Mouse (Mus musculus) G1E (cell line): ENCODE results near the gene Thsd4. TPM values are rescaled to one million over a fixed set of nuclear protein-coding genes. Genes with fewer than 3 reads are reported as not detected.

Experiments used
- ATAC-seq: 2 replicates; pipeline ENCODE4 v1.8.0; 2016; ENCODE audit warnings: mild to moderate bottlenecking; ENCODE audit not compliant: insufficient number of reproducible peaks, poor library complexity, low FRiP score, severe bottlenecking; ENCODE audit errors: extremely low read depth
- DNase-seq: peaks from one replicate; pipeline ENCODE4 v3.0.0; 2012; ENCODE audit warnings: low spot score
- H3K27me3 ChIP-seq: 2 replicates; pipeline ENCODE4 v1.6.1; 2012; ENCODE audit warnings: mild to moderate bottlenecking, low read length, inconsistent platforms; ENCODE audit not compliant: insufficient read depth
- H3K36me3 ChIP-seq: replicated peaks from 2 replicates; pipeline ENCODE3; 2012; ENCODE audit warnings: mild to moderate bottlenecking, inconsistent platforms
- H3K4me1 ChIP-seq: 2 replicates; pipeline ENCODE4 v1.6.1; 2012; ENCODE audit warnings: low read depth, low read length, inconsistent platforms, mixed read lengths; ENCODE audit not compliant: insufficient read depth
- H3K4me3 ChIP-seq: 2 replicates; pipeline ENCODE4 v1.5.1; 2012; ENCODE audit warnings: low read depth, mild to moderate bottlenecking, inconsistent platforms, low read length, moderate library complexity, mixed read lengths
- H3K9me3 ChIP-seq: replicated peaks from 2 replicates; pipeline ENCODE4 v1.6.1; 2012; ENCODE audit warnings: inconsistent platforms
- CTCF ChIP-seq: IDR thresholded peaks from 2 replicates; pipeline ENCODE4 v1.5.1; 2012; ENCODE audit warnings: low read depth, low read length, inconsistent platforms, mixed read lengths
- GATA1 ChIP-seq: IDR thresholded peaks from 2 replicates; pipeline ENCODE4 v1.6.1; 2012; ENCODE audit warnings: borderline replicate concordance, low read length, inconsistent platforms, mixed read lengths
- GATA2 ChIP-seq: IDR thresholded peaks from 2 replicates; pipeline ENCODE4 v1.6.1; 2012; ENCODE audit warnings: low read depth, low read length, inconsistent platforms, borderline replicate concordance
- POLR2AphosphoS5 ChIP-seq: IDR thresholded peaks from 2 replicates; pipeline ENCODE4 v1.6.1; 2012; ENCODE audit warnings: low read depth, low read length, inconsistent platforms; ENCODE audit not compliant: insufficient replicate concordance
- TAL1 ChIP-seq: conservative IDR thresholded peaks from 2 replicates; pipeline ENCODE4 v1.6.1; 2012; ENCODE audit warnings: low read depth, low read length, inconsistent platforms, mixed read lengths
- polyA plus RNA-seq: library from polyadenylated mRNA; stranded (reverse); fragments of >175 nt; gene quantifications from 2 replicates; pipeline ENCODE4 v1.2.3, GENCODE M21; 2012
- total RNA-seq, 2 experiments: library from RNA; stranded (forward) in 1 of 2; stranded (reverse) in 1 of 2; fragments of 200-1000 nt in 1 of 2; fragments of >200 nt in 1 of 2; fragmentation: Nextera tagmentation in 1 of 2; gene quantifications; 2 replicates each; pipeline ENCODE4 v1.2.3; 2014 to 2017

Gene Thsd4
- total and polyA plus RNA-seq, 3 experiments: 1.8 to 2.8 (median 2.4) TPM

- ATAC-seq: no peak
- no peak for TF ChIP-seq CTCF
- H3K4me3 ChIP-seq: no peak overlapping the region
These were observed 295.7 kb downstream of the Thsd4 start for GRCm38 (mm10) chr9:60226155-60226554.

GRCm38 (mm10) chr9:60225453-60225852, 296.4 kb downstream of the Thsd4 start:
- Histone ChIP-seq H3K4me1 (no peaks in the 10 kb centered on the region), H3K36me3 (no peaks in the 10 kb centered on the region), H3K9me3 (no peaks in the 10 kb centered on the region), H3K4me3 (no peak overlapping the region), H3K27me3 (peaks cover 19% of the 10 kb centered on the region)
- DNase-seq (no peak), ATAC-seq (no peak)
- TF ChIP-seq GATA2 (no peak), GATA1 (no peak), TAL1 (no peak), POLR2AphosphoS5 (no peak), CTCF (no peak)

More at GRCm38 (mm10) chr9:60226155-60226554, 295.7 kb downstream of the Thsd4 start:
- no peak for DNase-seq
- Histone ChIP-seq H3K27me3 (peaks cover 19% of the 10 kb centered on the region), H3K36me3 (no peaks in the 10 kb centered on the region), H3K9me3 (no peaks in the 10 kb centered on the region), H3K4me1 (no peaks in the 10 kb centered on the region)

DNA sequence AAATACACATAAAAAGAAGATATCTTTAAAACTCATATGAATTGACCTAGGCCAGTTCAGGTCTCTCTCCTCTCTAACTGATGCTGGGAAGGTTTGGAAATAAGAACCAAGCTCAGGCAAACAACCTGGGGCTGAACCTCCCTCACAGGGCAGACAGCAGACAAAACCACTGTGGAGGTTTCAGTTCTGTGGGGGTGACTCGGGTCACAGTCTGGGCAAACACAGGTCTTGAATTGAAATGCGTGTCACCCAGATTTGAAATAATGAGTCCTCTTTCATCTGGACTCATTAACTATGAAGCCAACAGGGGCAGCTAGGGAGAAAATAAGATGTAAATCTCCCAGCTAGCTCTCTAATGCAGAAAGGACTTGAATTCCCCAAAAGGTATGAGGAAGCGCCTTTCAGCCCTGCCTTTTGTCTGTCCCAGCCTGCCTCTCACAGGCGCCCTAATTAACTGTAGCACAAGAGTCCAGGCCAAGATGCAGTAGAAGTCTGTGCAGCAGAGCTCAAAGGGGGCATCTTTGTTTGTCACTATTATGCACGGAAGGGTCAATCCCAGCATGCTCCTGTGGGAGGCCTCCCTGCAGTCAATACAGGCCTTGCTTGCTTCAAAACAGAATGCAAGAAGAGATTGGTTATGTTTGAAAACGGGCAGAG, 297.7 kb downstream of the Thsd4 start:
- no peak for DNase-seq
- H3K9me3 ChIP-seq: no peaks in the 10 kb centered on the region
- no peak for ATAC-seq
- H3K36me3 ChIP-seq: no peaks in the 10 kb centered on the region
- no peak overlapping the region for H3K4me3 ChIP-seq
- TF ChIP-seq POLR2AphosphoS5: no peak
- H3K27me3 ChIP-seq: peaks cover 19% of the 10 kb centered on the region
- H3K4me1 ChIP-seq: no peaks in the 10 kb centered on the region

GRCm38 (mm10) chr9:60220431-60220830, 301.4 kb downstream of the Thsd4 start:
- no peaks in the 10 kb centered on the region for H3K36me3 ChIP-seq
- no peaks in the 10 kb centered on the region for H3K9me3 ChIP-seq
- ATAC-seq (no peak), DNase-seq (no peak)
- H3K4me1 ChIP-seq: no peaks in the 10 kb centered on the region
- TF ChIP-seq GATA1 (no peak), GATA2 (no peak), CTCF (no peak), TAL1 (no peak), POLR2AphosphoS5 (no peak)
- H3K27me3 ChIP-seq: peaks cover 10% of the 10 kb centered on the region; the same call in 1 of the 2 replicates
- H3K4me3 ChIP-seq: no peak overlapping the region

DNA sequence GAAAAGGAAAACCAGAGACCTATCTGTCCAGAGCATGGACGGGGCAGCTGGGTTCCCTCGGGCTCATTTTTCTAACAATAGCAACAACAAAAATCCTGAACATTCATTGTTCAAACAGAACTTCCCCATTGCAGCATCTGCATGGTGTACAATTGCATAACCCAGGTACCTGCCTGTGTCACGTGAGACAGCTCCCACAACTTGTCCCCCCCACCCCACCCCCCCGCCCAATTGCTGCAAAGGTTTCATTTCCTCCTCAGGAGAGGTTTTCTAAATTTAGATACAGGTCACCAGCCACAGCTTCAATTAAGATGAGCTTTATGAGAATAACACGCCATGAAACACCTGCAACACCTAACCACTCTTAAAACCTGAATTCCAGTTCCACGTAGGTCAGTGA, 303.4 kb downstream of the Thsd4 start:
- Histone ChIP-seq H3K4me3 (no peak overlapping the region), H3K9me3 (no peaks in the 10 kb centered on the region), H3K27me3 (peaks cover 6% of the 10 kb centered on the region; the same call in 1 of the 2 replicates), H3K36me3 (no peaks in the 10 kb centered on the region), H3K4me1 (no peaks in the 10 kb centered on the region)
- no peak for TF ChIP-seq TAL1
- no peak for TF ChIP-seq GATA1
- no peak for TF ChIP-seq CTCF
- no peak for TF ChIP-seq GATA2
- no peak for TF ChIP-seq POLR2AphosphoS5
- no peak for ATAC-seq
- no peak for DNase-seq

- DNase-seq: no peak
- Histone ChIP-seq H3K36me3 (no peaks in the 10 kb centered on the region), H3K4me3 (no peak overlapping the region), H3K27me3 (peaks cover 5% of the 10 kb centered on the region; the same call in 1 of the 2 replicates), H3K4me1 (no peaks in the 10 kb centered on the region), H3K9me3 (no peaks in the 10 kb centered on the region)
- TF ChIP-seq GATA1 (no peak), GATA2 (no peak), POLR2AphosphoS5 (no peak), TAL1 (no peak), CTCF (no peak)
- no peak for ATAC-seq
These were observed 305.8 kb downstream of the Thsd4 start for GRCm38 (mm10) chr9:60216029-60216428.

- no peak for ATAC-seq
- Histone ChIP-seq H3K9me3 (no peaks in the 10 kb centered on the region), H3K4me1 (no peaks in the 10 kb centered on the region), H3K4me3 (no peak overlapping the region), H3K36me3 (no peaks in the 10 kb centered on the region), H3K27me3 (0 out of 2 replicates have a peak, but pooled peaks cover 5% of the 10 kb centered on the region)
- no peak for DNase-seq
- no peak for TF ChIP-seq TAL1
- no peak for TF ChIP-seq CTCF
- no peak for TF ChIP-seq GATA1
- TF ChIP-seq GATA2: no peak
- TF ChIP-seq POLR2AphosphoS5: no peak
These were observed 308.7 kb downstream of the Thsd4 start for GRCm38 (mm10) chr9:60213111-60213510.
